In the genomic region with DNA sequence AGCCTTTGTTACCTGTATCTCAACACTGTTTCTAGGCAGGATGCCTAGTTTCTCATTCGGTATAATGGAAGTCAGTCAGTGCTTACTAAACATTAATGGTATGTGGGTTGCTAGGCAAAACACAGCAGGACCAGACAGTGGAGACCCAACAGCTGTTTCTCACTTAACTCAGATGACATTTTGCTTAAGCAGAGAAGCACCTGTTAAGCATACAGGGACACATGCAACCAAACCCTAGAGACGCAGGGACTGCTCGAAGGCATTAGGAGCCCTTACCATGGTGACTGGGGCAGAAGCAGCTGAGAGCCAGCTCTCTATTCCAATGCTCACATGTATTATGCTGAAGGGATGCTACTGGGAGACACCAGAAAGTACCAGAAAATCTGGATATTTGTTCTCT, we compare ENCODE assay signal across 34 mouse cellular contexts. TPM values are rescaled to one million over a fixed set of nuclear protein-coding genes. Genes with fewer than 3 reads are reported as not detected.
"Had no signal": no experiment of that assay in that cellular context is flagged by ENCODE, and none has a peak within 500 bp of the region (broad histone marks: within the 10 kb centered on the region; RNA-seq: fewer than 3 reads in every experiment).

No protein-coding gene starts in this region.

- H3K27me3 ChIP-seq: heart, embryonic 13.5 days; heart, embryonic 15.5 days; hindbrain, embryonic 13.5 days; hindbrain, embryonic 15.5 days; intestine, embryonic 15.5 days; kidney, embryonic 15.5 days; limb, embryonic 12.5 days; liver, embryonic 13.5 days; liver, embryonic 15.5 days had no signal

- H3K4me3 ChIP-seq: heart, adult 2 months; heart, embryonic 13.5 days; heart, embryonic 15.5 days; hindbrain, embryonic 13.5 days; hindbrain, embryonic 15.5 days; intestine, embryonic 15.5 days; kidney, embryonic 15.5 days; limb, embryonic 12.5 days; liver, embryonic 13.5 days; liver, embryonic 15.5 days had no signal

- H3K27ac ChIP-seq: heart, adult 2 months; heart, embryonic 13.5 days; heart, embryonic 15.5 days; hindbrain, embryonic 13.5 days; hindbrain, embryonic 15.5 days; hindbrain, postnatal 0 days; intestine, embryonic 15.5 days; kidney, embryonic 15.5 days; kidney, postnatal 0 days; limb, embryonic 12.5 days; liver, embryonic 13.5 days; liver, embryonic 15.5 days had no signal

- DNase-seq: gastrocnemius, postnatal 14 days; gastrocnemius, postnatal 36 days; heart, adult 11 months; heart, adult 2 months; heart, postnatal 14 days; heart, postnatal 36 days; kidney, adult 11 months; kidney, adult 2 months; kidney, adult 9 months; kidney, postnatal 14 days; kidney, postnatal 36 days; layer of hippocampus, adult 9-11 months; layer of hippocampus, postnatal 36 days; left cerebral cortex, postnatal 4 days; liver; liver, embryonic 13.5 days had no signal

- ATAC-seq: hindbrain, postnatal 0 days; intestine, embryonic 15.5 days had no signal

- H3K9me3 ChIP-seq: heart, embryonic 13.5 days; heart, embryonic 15.5 days; hindbrain, embryonic 13.5 days; hindbrain, embryonic 15.5 days; intestine, embryonic 15.5 days; kidney, embryonic 15.5 days; limb, embryonic 12.5 days; liver, embryonic 15.5 days had no signal

- H3K4me1 ChIP-seq: heart, embryonic 13.5 days; heart, embryonic 15.5 days; hindbrain, embryonic 13.5 days; hindbrain, embryonic 15.5 days; intestine, embryonic 15.5 days; kidney, embryonic 15.5 days; limb, embryonic 12.5 days; liver, embryonic 13.5 days; liver, embryonic 15.5 days had no signal

- H3K9ac ChIP-seq: heart, embryonic 13.5 days; heart, embryonic 15.5 days; hindbrain, embryonic 13.5 days; hindbrain, embryonic 15.5 days; intestine, embryonic 15.5 days; kidney, embryonic 15.5 days; limb, embryonic 12.5 days; liver, embryonic 13.5 days; liver, embryonic 15.5 days had no signal

- H3K4me2 ChIP-seq: heart, embryonic 11.5 days; heart, embryonic 13.5 days; heart, embryonic 15.5 days; hindbrain, embryonic 13.5 days; hindbrain, embryonic 15.5 days; intestine, embryonic 15.5 days; kidney, embryonic 15.5 days; limb, embryonic 12.5 days; liver, embryonic 11.5 days; liver, embryonic 13.5 days; liver, embryonic 15.5 days had no signal

- H3K36me3 ChIP-seq: heart, embryonic 13.5 days; heart, embryonic 15.5 days; hindbrain, embryonic 13.5 days; hindbrain, embryonic 15.5 days; intestine, embryonic 15.5 days; kidney, embryonic 15.5 days; limb, embryonic 12.5 days; liver, embryonic 13.5 days; liver, embryonic 15.5 days had no signal

RNA-seq across cellular contexts. Expression of a gene that starts 10.8 kb away (rescaled TPM):
- total RNA-seq: gastrocnemius, adult 18-20 months; gastrocnemius, adult 8-10 months; gastrocnemius, postnatal 14 days; gastrocnemius, postnatal 36 days; heart, adult 2 months; heart, postnatal 36 days; hematopoietic stem cell, adult 5-6 weeks; layer of hippocampus, adult 18-20 months; layer of hippocampus, adult 8-10 months; layer of hippocampus, postnatal 36 days had no signal
- polyA plus RNA-seq: gonadal fat pad, adult 2 months; limb, embryonic 12.5 days had no signal
